Mouse (Mus musculus) hindbrain, postnatal 0 days (tissue): Measurements from ENCODE around the gene Hax1. TPM values are rescaled to one million over a fixed set of nuclear protein-coding genes. Genes with fewer than 3 reads are reported as not detected.

ENCODE experiments used
- ATAC-seq: fragments of 200-750 bp; cut with Nextera tagmentation; 2 replicates; pipeline ENCODE4 v1.8.0; 2017; ENCODE audit warnings: mild to moderate bottlenecking, moderate TSS enrichment, moderate library complexity
- DNase-seq: peaks from one replicate; pipeline ENCODE4 v3.0.0-alpha.2; 2015; ENCODE audit warnings: low spot score
- H3K27ac ChIP-seq: fragments of 300-500 bp; sonication (generic); 2 replicates; pipeline ENCODE4 v1.5.1; 2014; ENCODE audit warnings: mild to moderate bottlenecking
- H3K27me3 ChIP-seq: fragments of 300-500 bp; sonication (generic); 2 replicates; pipeline ENCODE4 v1.6.1; 2014; ENCODE audit warnings: low read length, mixed read lengths; ENCODE audit not compliant: insufficient read depth
- H3K36me3 ChIP-seq: fragments of 300-500 bp; sonication (generic); 2 replicates; pipeline ENCODE4 v1.6.1; 2014; ENCODE audit warnings: low read length, mixed read lengths; ENCODE audit not compliant: insufficient read depth
- H3K4me1 ChIP-seq: fragments of 300-500 bp; sonication (generic); 2 replicates; pipeline ENCODE4 v1.6.1; 2014; ENCODE audit warnings: antibody characterized with exemption, low read length, mixed read lengths; ENCODE audit not compliant: insufficient read depth
- H3K4me2 ChIP-seq: fragments of 300-500 bp; sonication (generic); 2 replicates; pipeline ENCODE4 v1.6.1; 2014; ENCODE audit warnings: low read depth, mild to moderate bottlenecking, low read length, moderate library complexity, mixed read lengths
- H3K4me3 ChIP-seq: fragments of 300-500 bp; sonication (generic); 2 replicates; pipeline ENCODE4 v1.5.1; 2014; ENCODE audit warnings: low read length
- H3K9ac ChIP-seq: fragments of 300-500 bp; sonication (generic); replicated peaks from 2 replicates; pipeline ENCODE4 v1.6.1; 2014; ENCODE audit warnings: mild to moderate bottlenecking, low read length, moderate library complexity, mixed read lengths
- H3K9me3 ChIP-seq: fragments of 300-500 bp; sonication (generic); 2 replicates; pipeline ENCODE4 v1.6.1; 2016; ENCODE audit warnings: low read length, mixed read lengths
- CTCF ChIP-seq: IDR thresholded peaks from 2 replicates; pipeline ENCODE4 v1.5.1; 2016; ENCODE audit warnings: antibody characterized with exemption, control low read depth, low read depth
- WGBS: fragments of 180-500 bp; shearing (Covaris S2); extraction: QIAGEN DNeasy Blood & Tissue Kit; methylation state at CpG from one replicate; pipeline ENCODE4 v1.1.7; 2014; 5-methylcytosine and 5-hydroxymethylcytosine counted together
- polyA plus RNA-seq: library from polyadenylated mRNA; unstranded; fragments of >200 nt; fragmentation: Nextera tagmentation; extraction: Ambion mirVana; gene quantifications from 2 replicates; pipeline ENCODE4 v1.2.1, GENCODE M21; 2015
- total RNA-seq: library from RNA; depleted of rRNA; stranded (reverse); fragments of >200 nt; gene quantifications from 2 replicates; pipeline ENCODE4 v1.2.3, GENCODE M21; 2014

Gene Hax1
- total and polyA plus RNA-seq, 2 experiments from 2014 or later, result 43.7 to 74.1 TPM

- ATAC-seq (no peak), DNase-seq (peak; percentile 51)
- TF ChIP-seq CTCF, result no peak
- peak overlapping the region; percentile 93 for H3K9ac ChIP-seq
- no peaks in the 10 kb centered on the region for H3K27me3 ChIP-seq
- peaks cover 13% of the 10 kb centered on the region; the same call in 1 of the 2 replicates for H3K36me3 ChIP-seq
- WGBS, result 3% methylated on average over 14 of the region's 14 CpGs
- peaks cover 30% of the 10 kb centered on the region for H3K4me1 ChIP-seq
- peak overlapping the region; percentile 94 for H3K27ac ChIP-seq
- peak overlapping the region; percentile 73 for H3K4me2 ChIP-seq
- peak overlapping the region; percentile 96 for H3K4me3 ChIP-seq
- H3K9me3 ChIP-seq, result no peaks in the 10 kb centered on the region
Measured at GRCm38 (mm10) chr3:89962059-89962750, 36.4 kb downstream of the Hax1 start.

- H3K9ac ChIP-seq, result peak overlapping the region; percentile 93; the same call in 1 of the 2 replicates
- H3K27ac ChIP-seq, result no peak overlapping the region
- no peak for DNase-seq
- WGBS, result 35% methylated on average over 4 of the region's 4 CpGs
- H3K4me1 ChIP-seq, result peaks cover 30% of the 10 kb centered on the region
- no peak overlapping the region for H3K4me3 ChIP-seq
- no peaks in the 10 kb centered on the region for H3K9me3 ChIP-seq
- peaks cover 20% of the 10 kb centered on the region for H3K36me3 ChIP-seq
- ATAC-seq, result no peak
- no peaks in the 10 kb centered on the region for H3K27me3 ChIP-seq
- H3K4me2 ChIP-seq, result peak overlapping the region; percentile 73
- TF ChIP-seq CTCF, result no peak
Measured at GRCm38 (mm10) chr3:89961436-89961835, 37.1 kb downstream of the Hax1 start.

GRCm38 (mm10) chr3:89960469-89960868 is 38.1 kb downstream of the Hax1 start:
- Histone ChIP-seq H3K36me3 (peaks cover 30% of the 10 kb centered on the region), H3K27ac (peak overlapping the region; percentile 70), H3K9me3 (no peaks in the 10 kb centered on the region), H3K27me3 (no peaks in the 10 kb centered on the region), H3K4me2 (peak overlapping the region; percentile 73), H3K4me1 (peaks cover 30% of the 10 kb centered on the region), H3K4me3 (peak overlapping the region; percentile 54), H3K9ac (peak overlapping the region; percentile 67)
- ATAC-seq, result peak; percentile 91
- no peak for TF ChIP-seq CTCF
- under 1% methylated on average over 30 of the region's 30 CpGs for WGBS
- DNase-seq, result peak; percentile 96

- DNase-seq (peak; percentile 74), ATAC-seq (peak; percentile 71)
- H3K9me3 ChIP-seq, result no peaks in the 10 kb centered on the region
- H3K4me1 ChIP-seq, result peaks cover 22% of the 10 kb centered on the region
- peak overlapping the region; percentile 67 for H3K9ac ChIP-seq
- peak overlapping the region; percentile 73 for H3K4me2 ChIP-seq
- H3K27ac ChIP-seq, result peak overlapping the region; percentile 70
- H3K36me3 ChIP-seq, result peaks cover 34% of the 10 kb centered on the region
- WGBS, result 45% methylated on average over 4 of the region's 4 CpGs
- no peak for TF ChIP-seq CTCF
- H3K4me3 ChIP-seq, result peak overlapping the region; percentile 54
- no peaks in the 10 kb centered on the region for H3K27me3 ChIP-seq
Measured at GRCm38 (mm10) chr3:89959435-89959834, 39.1 kb downstream of the Hax1 start.

- DNase-seq (no peak), ATAC-seq (no peak)
- Histone ChIP-seq H3K4me3 (no peak overlapping the region), H3K4me1 (peaks cover 15% of the 10 kb centered on the region), H3K4me2 (no peak overlapping the region), H3K9me3 (no peaks in the 10 kb centered on the region), H3K36me3 (peaks cover 49% of the 10 kb centered on the region), H3K27ac (0 out of 2 replicates have a peak overlapping the region, but pooled peaks have one; percentile 2), H3K9ac (no peak overlapping the region), H3K27me3 (no peaks in the 10 kb centered on the region)
- WGBS, result 95% methylated on average over 9 of the region's 9 CpGs
- no peak for TF ChIP-seq CTCF
Measured at GRCm38 (mm10) chr3:89957880-89958279, 40.7 kb downstream of the Hax1 start.

- Histone ChIP-seq H3K9ac (no peak overlapping the region), H3K27ac (no peak overlapping the region), H3K27me3 (no peaks in the 10 kb centered on the region), H3K4me2 (no peak overlapping the region), H3K36me3 (peaks cover 61% of the 10 kb centered on the region), H3K4me1 (peaks cover 6% of the 10 kb centered on the region), H3K4me3 (no peak overlapping the region), H3K9me3 (no peaks in the 10 kb centered on the region)
- 92% methylated on average over 7 of the region's 7 CpGs for WGBS
- DNase-seq, result no peak
- no peak for TF ChIP-seq CTCF
- ATAC-seq, result no peak
Measured at GRCm38 (mm10) chr3:89956177-89956971, 42.2 kb downstream of the Hax1 start.
